Mouse (Mus musculus): ENCODE data around the gene Gm20817.
"Not testable (repeated sequence)": the region's sequence is repeated elsewhere in the genome, so short reads cannot be mapped to it uniquely, and the experiment has no call there.

Gene Gm20817

GRCm38 (mm10) chrY:68832628-68833027, at the start of gene Gm20817:
Gene Gm20817, minus strand, starts transcription at chrY:68832728.
- not testable (repeated sequence) for DNase-seq (ENCODE audit: low spot score)
